In genomic region chr7:18840386-18841173, GRCm38 (mm10) we compare ENCODE assay signal across 8 mouse cellular contexts. TPM values are rescaled to one million over a fixed set of nuclear protein-coding genes. Genes with fewer than 3 reads are reported as not detected.
DNase-seq lines count a peak whose midpoint lies in the region; ATAC-seq and TF ChIP-seq lines count a peak whose summit lies in the region.

No protein-coding gene starts in this region.

- ATAC-seq in granulocyte monocyte progenitor cell, adult 5-6 weeks (replicated peaks; ENCODE audit: poor library complexity, severe bottlenecking), result peak; percentile 98
- ATAC-seq in intestine, embryonic 15.5 days, result peak; percentile 90
- ATAC-seq in limb, embryonic 15.5 days (ENCODE audit: insufficient number of reproducible peaks, low FRiP score, low TSS enrichment, low read depth), result peak; percentile 77
- peak; percentile 53; the same call in 1 of the 2 replicates for ATAC-seq in midbrain, embryonic 14.5 days (ENCODE audit: low FRiP score, low TSS enrichment)
- peak; percentile 94 for ATAC-seq in stomach, embryonic 16.5 days (ENCODE audit: insufficient read depth, low FRiP score)

- peak overlapping the region; percentile 86 for H3K27ac ChIP-seq in layer of hippocampus, adult 2 months
- H3K27ac ChIP-seq in intestine, embryonic 15.5 days, result peak overlapping the region; percentile 94
- peak overlapping the region; percentile 87 for H3K27ac ChIP-seq in limb, embryonic 15.5 days
- H3K27ac ChIP-seq in midbrain, embryonic 14.5 days (replicated peaks; ENCODE audit: low read depth, low read length), result peak overlapping the region; percentile 32; the same call in 1 of the 2 replicates
- peak overlapping the region; percentile 97 for H3K27ac ChIP-seq in stomach, embryonic 16.5 days (ENCODE audit: low read length)

- H3K4me3 ChIP-seq in layer of hippocampus, adult 2 months, result peak overlapping the region; percentile 54
- peak overlapping the region; percentile 36 for H3K4me3 ChIP-seq in intestine, embryonic 15.5 days (replicated peaks)
- peak overlapping the region; percentile 39 for H3K4me3 ChIP-seq in limb, embryonic 15.5 days
- H3K4me3 ChIP-seq in midbrain, embryonic 14.5 days (replicated peaks; ENCODE audit: low read depth, low read length), result peak overlapping the region; percentile 31
- H3K4me3 ChIP-seq in stomach, embryonic 16.5 days (replicated peaks; ENCODE audit: low read length), result peak overlapping the region; percentile 54

- peaks cover 3% of the 10 kb centered on the region; the same call in 1 of the 2 replicates for H3K4me1 ChIP-seq in intestine, embryonic 15.5 days (replicated peaks)
- peaks cover 5% of the 10 kb centered on the region; the same call in 1 of the 2 replicates for H3K4me1 ChIP-seq in limb, embryonic 15.5 days
- 0 out of 2 replicates have a peak, but pooled peaks cover 4% of the 10 kb centered on the region for H3K4me1 ChIP-seq in midbrain, embryonic 14.5 days (ENCODE audit: control insufficient read depth, insufficient read depth, low read length)
- H3K4me1 ChIP-seq in stomach, embryonic 16.5 days (ENCODE audit: control insufficient read depth, insufficient read depth, low read length), result peaks cover 6% of the 10 kb centered on the region; the same call in 1 of the 2 replicates

- no peaks in the 10 kb centered on the region for H3K27me3 ChIP-seq in intestine, embryonic 15.5 days (replicated peaks)
- H3K27me3 ChIP-seq in limb, embryonic 15.5 days, result no peaks in the 10 kb centered on the region
- H3K27me3 ChIP-seq in midbrain, embryonic 14.5 days (ENCODE audit: control insufficient read depth, insufficient read depth, low read length), result no peaks in the 10 kb centered on the region
- H3K27me3 ChIP-seq in stomach, embryonic 16.5 days (ENCODE audit: control insufficient read depth, insufficient read depth, low read length), result no peaks in the 10 kb centered on the region

- peak overlapping the region; percentile 50 for H3K9ac ChIP-seq in intestine, embryonic 15.5 days
- no peak overlapping the region for H3K9ac ChIP-seq in limb, embryonic 15.5 days
- peak overlapping the region; percentile 50 for H3K9ac ChIP-seq in midbrain, embryonic 14.5 days (replicated peaks; ENCODE audit: low read length)
- H3K9ac ChIP-seq in stomach, embryonic 16.5 days (ENCODE audit: low read length), result peak overlapping the region; percentile 71

- H3K36me3 ChIP-seq in intestine, embryonic 15.5 days, result no peaks in the 10 kb centered on the region
- no peaks in the 10 kb centered on the region for H3K36me3 ChIP-seq in limb, embryonic 15.5 days
- H3K36me3 ChIP-seq in midbrain, embryonic 14.5 days (ENCODE audit: control insufficient read depth, insufficient read depth, low read length), result no peaks in the 10 kb centered on the region
- no peaks in the 10 kb centered on the region for H3K36me3 ChIP-seq in stomach, embryonic 16.5 days (ENCODE audit: control insufficient read depth, insufficient read depth, low read length)

- DNase-seq in layer of hippocampus, adult 2 months (ENCODE audit: low spot score in 2 of 2), result no peak
- no peak for DNase-seq in layer of hippocampus, adult 9-10 months (ENCODE audit: low spot score)
- peak; percentile 69 for DNase-seq in embryo, embryonic 10 days (ENCODE audit: low spot score)
- DNase-seq in midbrain, embryonic 14.5 days, result peak; percentile 56

- WGBS in intestine, embryonic 15.5 days, result 4% methylated on average over 16 of the region's 17 CpGs
- 5% methylated on average over 16 of the region's 17 CpGs for WGBS in limb, embryonic 15.5 days
- 6% methylated on average over 14 of the region's 17 CpGs for WGBS in midbrain, embryonic 14.5 days
- 4% methylated on average over 14 of the region's 17 CpGs for WGBS in stomach, embryonic 16.5 days

- peak overlapping the region; percentile 75 for H3K4me2 ChIP-seq in intestine, embryonic 15.5 days (replicated peaks)
- H3K4me2 ChIP-seq in limb, embryonic 15.5 days, result peak overlapping the region; percentile 49
- peak overlapping the region; percentile 62 for H3K4me2 ChIP-seq in midbrain, embryonic 14.5 days (ENCODE audit: low read length)
- peak overlapping the region; percentile 71 for H3K4me2 ChIP-seq in stomach, embryonic 16.5 days (ENCODE audit: low read depth, low read length)

- no peaks in the 10 kb centered on the region for H3K9me3 ChIP-seq in intestine, embryonic 15.5 days
- no peaks in the 10 kb centered on the region for H3K9me3 ChIP-seq in limb, embryonic 15.5 days
- H3K9me3 ChIP-seq in midbrain, embryonic 14.5 days (ENCODE audit: control insufficient read depth, low read length), result no peaks in the 10 kb centered on the region
- no peaks in the 10 kb centered on the region for H3K9me3 ChIP-seq in stomach, embryonic 16.5 days (replicated peaks; ENCODE audit: control insufficient read depth, low read length)

- no peak for TF ChIP-seq CTCF in layer of hippocampus, adult 2 months (conservative IDR thresholded peaks at IDR 0.05)

RNA-seq across cellular contexts. Expression of gene Mill2, which starts 0.8 kb away (rescaled TPM):
- 1 to 10 TPM; 2.3 to 2.6 TPM for total RNA-seq in layer of hippocampus, adult 2 months (2021)
- 0.34 TPM in 1 of 2 replicates, not detected in the other for total RNA-seq in granulocyte monocyte progenitor cell, adult 5-6 weeks (2014; fragmentation: Nextera tagmentation)
- 0.04 TPM in 1 of 2 replicates, not detected in the other for total RNA-seq in granulocyte monocyte progenitor cell, adult 5-6 weeks (2017)
- 0.73 TPM in 2 replicates for polyA plus RNA-seq in intestine, embryonic 15.5 days (2015; fragmentation: Nextera tagmentation; extraction: Ambion mirVana)
- 0.42 and 0.76 TPM in 2 replicates for polyA plus RNA-seq in limb, embryonic 15.5 days (2015; fragmentation: Nextera tagmentation; extraction: Ambion mirVana)
- 0.18 and 0.43 TPM in 2 replicates for polyA plus RNA-seq in midbrain, embryonic 14.5 days (2014; fragmentation: Nextera tagmentation; extraction: Ambion mirVana)
- polyA plus RNA-seq in stomach, embryonic 16.5 days (2015; fragmentation: Nextera tagmentation; extraction: Ambion mirVana), result 1.3 and 2.1 TPM in 2 replicates

RNA-seq across cellular contexts. Expression of gene Psg17, which starts 19.2 kb away (rescaled TPM):
- total RNA-seq in layer of hippocampus, adult 2 months (2021), result not detected
- not detected in 2 replicates for total RNA-seq in granulocyte monocyte progenitor cell, adult 5-6 weeks (2014; fragmentation: Nextera tagmentation)
- not detected in 2 replicates for total RNA-seq in granulocyte monocyte progenitor cell, adult 5-6 weeks (2017)
- polyA plus RNA-seq in intestine, embryonic 15.5 days (2015; fragmentation: Nextera tagmentation; extraction: Ambion mirVana), result 0.13 TPM in 2 replicates
- not detected in 2 replicates for polyA plus RNA-seq in limb, embryonic 15.5 days (2015; fragmentation: Nextera tagmentation; extraction: Ambion mirVana)
- polyA plus RNA-seq in midbrain, embryonic 14.5 days (2014; fragmentation: Nextera tagmentation; extraction: Ambion mirVana), result not detected in 2 replicates
- polyA plus RNA-seq in stomach, embryonic 16.5 days (2015; fragmentation: Nextera tagmentation; extraction: Ambion mirVana), result 0.10 TPM in 1 of 2 replicates, not detected in the other

RNA-seq across cellular contexts. Expression of gene Pglyrp1, which starts 30.6 kb away (rescaled TPM):
- total RNA-seq in layer of hippocampus, adult 2 months (2021), result 10 to 100 TPM; 15.1 to 15.2 TPM
- 112 and 117 TPM in 2 replicates for total RNA-seq in granulocyte monocyte progenitor cell, adult 5-6 weeks (2014; fragmentation: Nextera tagmentation)
- 17.6 and 21.2 TPM in 2 replicates for total RNA-seq in granulocyte monocyte progenitor cell, adult 5-6 weeks (2017)
- 53.1 and 72.8 TPM in 2 replicates for polyA plus RNA-seq in intestine, embryonic 15.5 days (2015; fragmentation: Nextera tagmentation; extraction: Ambion mirVana)
- 2.4 and 3.2 TPM in 2 replicates for polyA plus RNA-seq in limb, embryonic 15.5 days (2015; fragmentation: Nextera tagmentation; extraction: Ambion mirVana)
- 18.9 and 20.7 TPM in 2 replicates for polyA plus RNA-seq in midbrain, embryonic 14.5 days (2014; fragmentation: Nextera tagmentation; extraction: Ambion mirVana)
- polyA plus RNA-seq in stomach, embryonic 16.5 days (2015; fragmentation: Nextera tagmentation; extraction: Ambion mirVana), result 119 and 175 TPM in 2 replicates

RNA-seq across cellular contexts. Expression of gene Psg19, which starts 42.3 kb away (rescaled TPM):
- total RNA-seq in layer of hippocampus, adult 2 months (2021), result not detected
- not detected in 2 replicates for total RNA-seq in granulocyte monocyte progenitor cell, adult 5-6 weeks (2014; fragmentation: Nextera tagmentation)
- not detected in 2 replicates for total RNA-seq in granulocyte monocyte progenitor cell, adult 5-6 weeks (2017)
- not detected in 2 replicates for polyA plus RNA-seq in intestine, embryonic 15.5 days (2015; fragmentation: Nextera tagmentation; extraction: Ambion mirVana)
- not detected in 2 replicates for polyA plus RNA-seq in limb, embryonic 15.5 days (2015; fragmentation: Nextera tagmentation; extraction: Ambion mirVana)
- polyA plus RNA-seq in midbrain, embryonic 14.5 days (2014; fragmentation: Nextera tagmentation; extraction: Ambion mirVana), result not detected in 2 replicates
- not detected in 2 replicates for polyA plus RNA-seq in stomach, embryonic 16.5 days (2015; fragmentation: Nextera tagmentation; extraction: Ambion mirVana)

Comparison
In these comparisons a context has a peak if more than half of its experiments do, and no peak if none do; other contexts are left out.
1. DNase-seq: peak in embryo, embryonic 10 days (single experiment) and midbrain, embryonic 14.5 days (single experiment); none in layer of hippocampus, adult 2 months (0 of 2) and layer of hippocampus, adult 9-10 months (single experiment).
2. H3K27ac ChIP-seq: peak in every context shown above with its lines; median percentile 97 in stomach, embryonic 16.5 days; 94 in intestine, embryonic 15.5 days; 87 in limb, embryonic 15.5 days; 86 in layer of hippocampus, adult 2 months; 32 in midbrain, embryonic 14.5 days.
3. Peak in every context shown above with its lines, with median percentiles within 50 percentile points of each other: H3K4me3 ChIP-seq, ATAC-seq and H3K4me2 ChIP-seq.